Mouse (Mus musculus): ENCODE results near the gene Ptgs2. TPM values are rescaled to one million over a fixed set of nuclear protein-coding genes. Genes with fewer than 3 reads are reported as not detected.
A peak's percentile ranks its signal among the peaks of the same experiment; 100 is the strongest.

Gene Ptgs2
- polyA plus RNA-seq, 1 experiment = 17.9 TPM

DNA sequence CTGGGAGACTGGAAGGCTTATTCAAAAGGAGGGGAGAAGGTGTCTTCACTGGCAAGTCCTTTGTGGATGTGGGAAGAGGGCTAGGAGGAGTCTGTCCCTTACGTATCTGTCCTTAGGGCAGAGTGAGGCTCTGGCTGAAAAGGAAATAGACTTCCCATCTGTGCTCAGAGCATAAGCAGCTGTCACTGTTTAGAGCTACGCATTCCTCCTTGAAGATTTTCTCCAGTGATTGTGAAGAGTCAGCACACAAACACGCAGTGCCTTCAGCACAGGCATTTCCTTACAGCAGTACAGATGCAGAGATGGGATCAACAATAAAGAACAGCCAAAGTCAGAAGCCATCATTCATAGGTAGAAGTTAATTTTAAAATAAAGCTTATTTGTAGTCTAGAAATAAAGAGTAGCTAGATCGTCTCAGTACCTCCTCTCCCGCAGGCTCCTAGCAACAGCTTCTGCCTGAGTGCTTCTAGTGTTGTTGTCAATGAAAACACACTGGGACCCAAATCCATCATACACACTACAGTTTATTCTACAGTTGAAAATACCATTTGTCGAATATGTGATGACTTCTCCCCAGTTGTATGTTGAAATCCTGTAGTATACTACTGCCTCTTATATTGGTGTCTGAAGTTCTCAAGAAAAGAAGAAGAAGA, 10.7 kb upstream of the Ptgs2 start:
- H3K27me3 ChIP-seq (ENCODE audit: control insufficient read depth, insufficient read depth, insufficient read length) = no peaks in the 10 kb centered on the region
- H3K36me3 ChIP-seq (ENCODE audit: control insufficient read depth, insufficient read depth) = peaks cover 10% of the 10 kb centered on the region
- no peaks in the 10 kb centered on the region for H3K79me3 ChIP-seq (ENCODE audit: low read depth)
- no peak overlapping the region for H3K4me3 ChIP-seq (ENCODE audit: insufficient read depth, poor library complexity, severe bottlenecking)
- no peak for TF ChIP-seq USF1 (IDR thresholded peaks at IDR 0.05; ENCODE audit: low read depth)
- peak; percentile 83 for TF ChIP-seq MYOD1 (IDR thresholded peaks at IDR 0.05; ENCODE audit: control insufficient read depth, insufficient read length, low read depth)
- no peak overlapping the region for H3ac ChIP-seq (ENCODE audit: control insufficient read depth, insufficient read length, low read depth)
- no peaks in the 10 kb centered on the region for H3K79me2 ChIP-seq (ENCODE audit: control insufficient read depth, insufficient read depth)

DNA sequence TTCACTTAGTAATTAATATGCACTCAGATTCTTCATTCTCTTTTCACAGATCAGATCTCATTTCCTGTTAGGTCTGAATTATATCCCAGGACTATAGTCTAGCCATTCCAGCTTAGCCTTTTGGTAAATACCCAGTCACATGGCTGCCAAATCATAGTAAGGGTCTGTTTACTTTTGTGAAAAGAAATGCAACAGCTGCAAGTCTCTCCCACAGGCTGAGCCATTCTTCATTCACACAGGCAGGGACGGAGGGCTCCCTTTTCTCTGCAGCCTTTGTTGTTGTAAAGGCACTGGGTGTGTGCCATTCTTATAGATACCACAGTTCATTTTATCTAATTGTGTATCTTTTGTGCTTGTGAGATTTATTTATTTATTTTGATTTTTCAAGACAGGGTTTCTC, 9.6 kb upstream of the Ptgs2 start:
- peaks cover 10% of the 10 kb centered on the region for H3K36me3 ChIP-seq (ENCODE audit: control insufficient read depth, insufficient read depth)
- H3K4me3 ChIP-seq (ENCODE audit: insufficient read depth, poor library complexity, severe bottlenecking) = no peak overlapping the region
- TF ChIP-seq MYOD1 (IDR thresholded peaks at IDR 0.05; ENCODE audit: control insufficient read depth, insufficient read length, low read depth) = peak; percentile 73
- TF ChIP-seq MYOG (IDR thresholded peaks at IDR 0.05; ENCODE audit: control insufficient read depth, extremely low read depth, insufficient read length) = no peak
- peak; percentile 64 for TF ChIP-seq USF1 (IDR thresholded peaks at IDR 0.05; ENCODE audit: low read depth)
- H3K79me3 ChIP-seq (ENCODE audit: low read depth) = peaks cover 1% of the 10 kb centered on the region
- H3ac ChIP-seq (ENCODE audit: control insufficient read depth, insufficient read length, low read depth) = no peak overlapping the region
- no peaks in the 10 kb centered on the region for H3K79me2 ChIP-seq (ENCODE audit: control insufficient read depth, insufficient read depth)
- H3K27me3 ChIP-seq (ENCODE audit: control insufficient read depth, insufficient read depth, insufficient read length) = no peaks in the 10 kb centered on the region

DNA sequence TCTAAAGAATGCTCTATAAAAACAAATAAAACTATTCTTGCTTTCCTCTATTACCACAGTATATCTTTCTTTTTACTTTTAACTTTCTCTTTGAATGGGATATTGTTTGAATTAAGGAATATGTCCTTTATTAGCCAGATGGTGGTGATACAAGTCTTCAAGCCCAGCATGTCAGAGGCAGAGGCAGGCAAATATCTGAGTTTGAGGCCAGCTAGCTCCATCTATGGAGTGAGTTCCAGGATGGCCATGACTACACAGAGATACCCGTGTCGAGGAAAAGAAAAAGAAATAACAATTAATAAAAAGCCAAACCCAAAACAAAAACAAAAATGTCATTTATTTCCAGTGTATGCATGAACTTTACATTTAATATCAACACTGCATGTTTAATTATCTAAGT, 2.8 kb upstream of the Ptgs2 start:
- Histone ChIP-seq H3ac (ENCODE audit: control insufficient read depth, insufficient read length, low read depth) (no peak overlapping the region), H3K79me2 (ENCODE audit: control insufficient read depth, insufficient read depth) (peaks cover 57% of the 10 kb centered on the region), H3K4me3 (ENCODE audit: insufficient read depth, poor library complexity, severe bottlenecking) (no peak overlapping the region), H3K79me3 (ENCODE audit: low read depth) (peaks cover 27% of the 10 kb centered on the region), H3K27me3 (ENCODE audit: control insufficient read depth, insufficient read depth, insufficient read length) (no peaks in the 10 kb centered on the region), H3K36me3 (ENCODE audit: control insufficient read depth, insufficient read depth) (peaks cover 21% of the 10 kb centered on the region)
- no peak for TF ChIP-seq CEBPB (IDR thresholded peaks at IDR 0.05; ENCODE audit: low read depth)
- no peak for TF ChIP-seq FOSL1 (IDR thresholded peaks at IDR 0.05; ENCODE audit: insufficient read depth, low read length, poor library complexity, severe bottlenecking)
- no peak for TF ChIP-seq MAX (IDR thresholded peaks at IDR 0.05)
- no peak for TF ChIP-seq USF1 (IDR thresholded peaks at IDR 0.05; ENCODE audit: low read depth)
- TF ChIP-seq MYOD1 (IDR thresholded peaks at IDR 0.05; ENCODE audit: control insufficient read depth, insufficient read length, low read depth) = no peak
- no peak for TF ChIP-seq MYOG (IDR thresholded peaks at IDR 0.05; ENCODE audit: control insufficient read depth, extremely low read depth, insufficient read length)
- no peak for TF ChIP-seq CTCF (IDR thresholded peaks at IDR 0.05; ENCODE audit: control insufficient read depth, insufficient read depth, insufficient read length)

DNA sequence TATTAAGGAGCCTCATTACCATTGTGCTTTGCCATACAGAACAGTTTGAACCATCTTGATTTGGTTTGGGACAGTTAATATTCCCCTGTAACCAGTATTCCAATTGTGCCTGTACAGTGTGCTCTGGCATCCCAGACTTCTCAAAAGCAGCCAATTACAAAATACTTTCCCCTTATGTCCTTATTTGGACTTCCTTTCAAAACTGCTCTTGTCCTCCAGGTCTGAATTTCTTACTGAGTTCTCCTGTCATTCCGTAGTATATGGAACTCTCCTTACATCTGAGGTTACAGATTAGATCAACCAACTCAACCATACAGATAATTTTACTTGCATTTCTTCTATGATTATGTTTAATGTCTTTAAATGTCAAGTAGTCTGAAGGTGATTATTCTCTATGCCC, 2.1 kb upstream of the Ptgs2 start:
- H3K4me3 ChIP-seq (ENCODE audit: insufficient read depth, poor library complexity, severe bottlenecking) = peak overlapping the region; percentile 77
- H3K36me3 ChIP-seq (ENCODE audit: control insufficient read depth, insufficient read depth) = peaks cover 23% of the 10 kb centered on the region
- TF ChIP-seq FOSL1 (IDR thresholded peaks at IDR 0.05; ENCODE audit: insufficient read depth, low read length, poor library complexity, severe bottlenecking) = no peak
- no peak for TF ChIP-seq CEBPB (IDR thresholded peaks at IDR 0.05; ENCODE audit: low read depth)
- no peak for TF ChIP-seq MAX (IDR thresholded peaks at IDR 0.05)
- no peak for TF ChIP-seq USF1 (IDR thresholded peaks at IDR 0.05; ENCODE audit: low read depth)
- no peak for TF ChIP-seq MYOD1 (IDR thresholded peaks at IDR 0.05; ENCODE audit: control insufficient read depth, insufficient read length, low read depth)
- TF ChIP-seq CTCF (IDR thresholded peaks at IDR 0.05; ENCODE audit: control insufficient read depth, insufficient read depth, insufficient read length) = no peak
- TF ChIP-seq MYOG (IDR thresholded peaks at IDR 0.05; ENCODE audit: control insufficient read depth, extremely low read depth, insufficient read length) = no peak
- no peaks in the 10 kb centered on the region for H3K27me3 ChIP-seq (ENCODE audit: control insufficient read depth, insufficient read depth, insufficient read length)
- H3ac ChIP-seq (ENCODE audit: control insufficient read depth, insufficient read length, low read depth) = no peak overlapping the region
- H3K79me3 ChIP-seq (ENCODE audit: low read depth) = peaks cover 30% of the 10 kb centered on the region
- H3K79me2 ChIP-seq (ENCODE audit: control insufficient read depth, insufficient read depth) = peaks cover 63% of the 10 kb centered on the region

DNA sequence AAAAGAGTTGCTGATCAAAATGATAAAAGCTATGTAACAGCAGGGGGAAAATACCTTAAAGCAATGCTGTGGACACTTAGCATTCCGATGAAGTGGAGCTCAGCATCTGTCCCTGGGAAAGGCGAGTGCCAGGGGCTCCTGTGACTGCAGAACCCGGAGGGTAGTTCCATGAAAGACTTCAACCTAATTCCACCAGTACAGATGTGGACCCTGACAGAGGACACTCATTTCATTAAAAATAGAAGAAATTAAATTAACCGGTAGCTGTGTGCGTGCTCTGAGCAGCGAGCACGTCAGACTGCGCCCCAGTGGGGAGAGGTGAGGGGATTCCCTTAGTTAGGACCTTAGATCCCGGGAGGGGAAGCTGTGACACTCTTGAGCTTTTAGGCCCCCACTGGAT, 457 bp upstream of the Ptgs2 start:
- H3K36me3 ChIP-seq (ENCODE audit: control insufficient read depth, insufficient read depth) = peaks cover 37% of the 10 kb centered on the region
- no peaks in the 10 kb centered on the region for H3K27me3 ChIP-seq (ENCODE audit: control insufficient read depth, insufficient read depth, insufficient read length)
- H3ac ChIP-seq (ENCODE audit: control insufficient read depth, insufficient read length, low read depth) = peak overlapping the region; percentile 45
- peaks cover 79% of the 10 kb centered on the region for H3K79me2 ChIP-seq (ENCODE audit: control insufficient read depth, insufficient read depth)
- H3K79me3 ChIP-seq (ENCODE audit: low read depth) = peaks cover 36% of the 10 kb centered on the region
- no peak for TF ChIP-seq MYOG (IDR thresholded peaks at IDR 0.05; ENCODE audit: control insufficient read depth, extremely low read depth, insufficient read length)
- TF ChIP-seq MYOD1 (IDR thresholded peaks at IDR 0.05; ENCODE audit: control insufficient read depth, insufficient read length, low read depth) = no peak
- no peak for TF ChIP-seq USF1 (IDR thresholded peaks at IDR 0.05; ENCODE audit: low read depth)
- no peak for TF ChIP-seq CEBPB (IDR thresholded peaks at IDR 0.05; ENCODE audit: low read depth)
- no peak for TF ChIP-seq MAX (IDR thresholded peaks at IDR 0.05)
- no peak for TF ChIP-seq FOSL1 (IDR thresholded peaks at IDR 0.05; ENCODE audit: insufficient read depth, low read length, poor library complexity, severe bottlenecking)
- TF ChIP-seq CTCF (IDR thresholded peaks at IDR 0.05; ENCODE audit: control insufficient read depth, insufficient read depth, insufficient read length) = no peak
- H3K4me3 ChIP-seq (ENCODE audit: insufficient read depth, poor library complexity, severe bottlenecking) = peak overlapping the region; percentile 77

DNA sequence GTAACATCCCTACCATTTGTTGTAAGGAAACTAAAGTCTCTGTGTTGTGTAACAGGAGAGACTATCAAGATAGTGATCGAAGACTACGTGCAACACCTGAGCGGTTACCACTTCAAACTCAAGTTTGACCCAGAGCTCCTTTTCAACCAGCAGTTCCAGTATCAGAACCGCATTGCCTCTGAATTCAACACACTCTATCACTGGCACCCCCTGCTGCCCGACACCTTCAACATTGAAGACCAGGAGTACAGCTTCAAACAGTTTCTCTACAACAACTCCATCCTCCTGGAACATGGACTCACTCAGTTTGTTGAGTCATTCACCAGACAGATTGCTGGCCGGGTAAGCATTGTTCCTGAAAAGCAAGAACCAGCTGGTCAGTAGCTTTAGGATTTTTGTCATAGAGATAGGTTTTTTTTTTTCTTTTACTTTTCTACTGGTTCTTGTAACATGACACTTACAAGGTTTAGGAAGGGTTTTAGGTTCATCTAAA, 4.4 kb downstream of the Ptgs2 start:
- Histone ChIP-seq H3K27me3 (ENCODE audit: control insufficient read depth, insufficient read depth, insufficient read length) (no peaks in the 10 kb centered on the region), H3ac (ENCODE audit: control insufficient read depth, insufficient read length, low read depth) (no peak overlapping the region), H3K36me3 (ENCODE audit: control insufficient read depth, insufficient read depth) (peaks cover 70% of the 10 kb centered on the region), H3K79me3 (ENCODE audit: low read depth) (peaks cover 35% of the 10 kb centered on the region), H3K4me3 (ENCODE audit: insufficient read depth, poor library complexity, severe bottlenecking) (no peak overlapping the region), H3K79me2 (ENCODE audit: control insufficient read depth, insufficient read depth) (peaks cover 60% of the 10 kb centered on the region)
- TF ChIP-seq FOSL1 (IDR thresholded peaks at IDR 0.05; ENCODE audit: insufficient read depth, low read length, poor library complexity, severe bottlenecking) = no peak
- TF ChIP-seq MYOD1 (IDR thresholded peaks at IDR 0.05; ENCODE audit: control insufficient read depth, insufficient read length, low read depth) = no peak
- no peak for TF ChIP-seq MAX (IDR thresholded peaks at IDR 0.05)
- TF ChIP-seq CTCF (IDR thresholded peaks at IDR 0.05; ENCODE audit: control insufficient read depth, insufficient read depth, insufficient read length) = no peak
- TF ChIP-seq CEBPB (IDR thresholded peaks at IDR 0.05; ENCODE audit: low read depth) = no peak
- TF ChIP-seq MYOG (IDR thresholded peaks at IDR 0.05; ENCODE audit: control insufficient read depth, extremely low read depth, insufficient read length) = no peak
- no peak for TF ChIP-seq USF1 (IDR thresholded peaks at IDR 0.05; ENCODE audit: low read depth)
